Mouse (Mus musculus): ENCODE data around the gene Rtn2. TPM values are rescaled to one million over a fixed set of nuclear protein-coding genes. Genes with fewer than 3 reads are reported as not detected.
"Not testable (repeated sequence)": the region's sequence is repeated elsewhere in the genome, so short reads cannot be mapped to it uniquely, and the experiment has no call there.

The Rtn2 gene
- polyA plus RNA-seq, 1 experiment from 2014 or later = 7.4 TPM

DNA sequence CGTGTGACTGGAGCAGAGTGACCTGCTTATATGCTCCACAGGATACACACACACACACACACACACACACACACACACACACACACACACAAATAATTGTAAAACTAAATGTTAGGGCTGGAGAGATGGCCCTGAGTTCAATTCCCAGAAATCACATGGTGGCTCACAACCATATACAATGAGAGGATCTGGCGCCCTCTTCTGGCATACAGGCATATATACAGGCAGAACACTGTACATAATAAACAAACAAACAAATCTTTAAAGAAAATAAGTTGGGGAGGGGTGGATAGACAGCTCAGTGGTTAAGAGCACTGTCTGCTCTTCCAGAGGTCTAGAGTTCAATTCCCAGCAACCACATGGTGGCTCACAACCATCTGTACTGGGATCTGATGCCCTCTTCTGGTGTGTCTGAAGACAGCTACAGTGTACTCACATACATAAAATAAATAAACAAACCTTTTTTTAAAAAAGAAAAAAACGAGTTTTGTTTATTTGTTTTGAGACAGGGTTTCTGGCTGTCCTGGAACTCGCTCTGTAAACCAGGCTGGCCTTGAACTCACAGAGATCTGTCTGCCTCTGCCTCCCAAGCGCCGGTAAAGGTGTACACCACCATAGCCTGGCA, 632 bp upstream of the Rtn2 start:
- H3K27ac ChIP-seq; H3K9me3 ChIP-seq (replicated peaks; ENCODE audit: low read length); H3K9ac ChIP-seq (ENCODE audit: low read depth, low read length); ATAC-seq (replicated peaks; ENCODE audit: low FRiP score, low read depth); H3K4me1 ChIP-seq (replicated peaks; ENCODE audit: insufficient read depth, low read length); H3K36me3 ChIP-seq (ENCODE audit: insufficient read depth, low read length): not testable (repeated sequence)
- 41% methylated on average over 6 of the region's 6 CpGs for WGBS
- H3K27me3 ChIP-seq (ENCODE audit: insufficient read depth, low read length) = peaks cover 35% of the 10 kb centered on the region
- DNase-seq (ENCODE audit: low spot score) = peak; percentile 74
- peak overlapping the region; percentile 46; the same call in 1 of the 2 replicates for H3K4me3 ChIP-seq (replicated peaks; ENCODE audit: low read depth, low read length)
- peak overlapping the region; percentile 79 for H3K4me2 ChIP-seq (ENCODE audit: low read length)
- TF ChIP-seq CTCF (IDR thresholded peaks at IDR 0.05; ENCODE audit: low read depth) = peak; percentile 78

DNA sequence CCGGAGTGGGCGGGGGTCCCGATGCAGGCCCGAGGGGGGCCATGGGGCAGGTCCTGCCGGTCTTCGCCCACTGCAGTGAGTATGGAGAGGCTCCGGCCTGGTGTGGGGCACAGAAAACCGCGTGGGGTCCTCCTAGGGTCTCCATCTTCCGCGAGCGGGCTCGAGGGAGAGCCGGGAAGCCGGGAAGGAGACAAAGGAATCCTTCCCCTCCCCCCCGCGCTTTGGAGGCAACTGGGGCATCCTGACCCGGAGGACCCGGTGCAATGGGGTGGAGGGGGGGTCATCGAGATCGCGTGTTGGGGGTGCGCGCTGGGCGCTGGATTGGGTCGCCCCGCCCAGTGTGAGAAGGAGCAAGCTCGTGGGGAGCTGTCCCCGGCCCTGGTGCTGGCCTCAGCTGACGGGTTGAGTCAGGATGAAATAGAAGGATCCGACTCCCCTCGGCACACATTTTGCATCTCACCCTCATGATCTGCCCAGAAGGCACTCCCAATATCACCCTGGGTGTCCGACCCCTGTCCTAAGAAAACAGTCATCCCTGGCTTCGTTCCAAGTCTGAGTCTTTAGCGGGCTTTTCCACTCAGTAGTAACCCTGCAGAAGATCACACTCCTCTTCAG, 474 bp downstream of the Rtn2 start:
- Histone ChIP-seq H3K36me3 (ENCODE audit: insufficient read depth, low read length) (no peaks in the 10 kb centered on the region), H3K9ac (ENCODE audit: low read depth, low read length) (peak overlapping the region; percentile 24; the same call in 1 of the 2 replicates), H3K4me1 (replicated peaks; ENCODE audit: insufficient read depth, low read length) (0 out of 2 replicates have a peak, but pooled peaks cover 4% of the 10 kb centered on the region), H3K4me3 (replicated peaks; ENCODE audit: low read depth, low read length) (peak overlapping the region; percentile 46), H3K4me2 (ENCODE audit: low read length) (peak overlapping the region; percentile 79), H3K27ac (no peak overlapping the region), H3K9me3 (replicated peaks; ENCODE audit: low read length) (no peaks in the 10 kb centered on the region), H3K27me3 (ENCODE audit: insufficient read depth, low read length) (peaks cover 33% of the 10 kb centered on the region)
- DNase-seq (ENCODE audit: low spot score) (peak; percentile 63), ATAC-seq (replicated peaks; ENCODE audit: low FRiP score, low read depth) (peak; percentile 66)
- TF ChIP-seq CTCF (IDR thresholded peaks at IDR 0.05; ENCODE audit: low read depth) = no peak
- 1% methylated on average over 29 of the region's 35 CpGs for WGBS

DNA sequence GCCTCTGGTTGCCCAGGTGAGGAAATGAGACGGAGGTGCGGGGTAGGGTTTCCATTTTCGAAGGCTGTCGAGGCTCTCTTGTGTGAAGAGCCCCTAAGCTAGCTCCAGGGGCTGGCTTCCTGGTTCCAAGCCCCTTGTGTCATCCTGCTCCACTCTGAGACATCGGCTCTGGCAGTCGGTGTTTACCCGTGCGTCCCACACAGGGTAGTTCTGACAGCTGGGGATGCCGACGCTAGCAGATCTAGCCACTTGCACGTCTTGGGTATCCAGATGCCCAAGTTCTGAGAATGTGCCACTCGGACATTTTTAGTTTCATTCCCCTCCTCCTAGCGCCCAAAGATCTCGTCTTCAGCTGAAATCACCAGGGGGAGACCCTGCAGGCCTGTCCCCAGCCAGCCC, 981 bp downstream of the Rtn2 start:
- no peak for TF ChIP-seq CTCF (IDR thresholded peaks at IDR 0.05; ENCODE audit: low read depth)
- Histone ChIP-seq H3K27me3 (ENCODE audit: insufficient read depth, low read length) (peaks cover 28% of the 10 kb centered on the region), H3K4me2 (ENCODE audit: low read length) (peak overlapping the region; percentile 79), H3K9ac (ENCODE audit: low read depth, low read length) (no peak overlapping the region), H3K4me1 (replicated peaks; ENCODE audit: insufficient read depth, low read length) (0 out of 2 replicates have a peak, but pooled peaks cover 4% of the 10 kb centered on the region), H3K9me3 (replicated peaks; ENCODE audit: low read length) (no peaks in the 10 kb centered on the region), H3K27ac (no peak overlapping the region), H3K36me3 (ENCODE audit: insufficient read depth, low read length) (no peaks in the 10 kb centered on the region), H3K4me3 (replicated peaks; ENCODE audit: low read depth, low read length) (peak overlapping the region; percentile 46; the same call in 1 of the 2 replicates)
- ATAC-seq (replicated peaks; ENCODE audit: low FRiP score, low read depth) (no peak), DNase-seq (ENCODE audit: low spot score) (no peak)
- 41% methylated on average over 14 of the region's 14 CpGs for WGBS

DNA sequence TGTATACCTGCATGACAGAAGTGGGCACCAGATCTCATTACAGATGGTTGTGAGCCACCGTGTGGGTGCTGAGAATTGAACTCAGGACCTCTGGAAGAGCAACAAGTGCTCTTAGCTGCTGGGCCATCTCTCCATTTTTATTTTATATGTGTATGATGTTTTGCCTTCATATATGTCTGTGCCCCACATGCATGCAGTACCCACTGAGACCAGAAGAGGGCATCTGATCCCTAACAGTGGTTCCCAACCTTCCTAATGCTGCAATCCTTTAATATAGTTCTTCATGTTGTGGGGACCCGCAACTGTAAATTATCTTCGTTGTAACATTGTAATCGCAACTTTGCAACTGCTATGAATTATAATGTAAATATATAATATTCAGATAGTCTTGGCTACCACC, 2.3 kb downstream of the Rtn2 start:
- Histone ChIP-seq H3K36me3 (ENCODE audit: insufficient read depth, low read length) (no peaks in the 10 kb centered on the region), H3K27ac (no peak overlapping the region), H3K9ac (ENCODE audit: low read depth, low read length) (no peak overlapping the region), H3K4me1 (replicated peaks; ENCODE audit: insufficient read depth, low read length) (0 out of 2 replicates have a peak, but pooled peaks cover 4% of the 10 kb centered on the region), H3K9me3 (replicated peaks; ENCODE audit: low read length) (no peaks in the 10 kb centered on the region), H3K27me3 (ENCODE audit: insufficient read depth, low read length) (peaks cover 14% of the 10 kb centered on the region), H3K4me3 (replicated peaks; ENCODE audit: low read depth, low read length) (no peak overlapping the region), H3K4me2 (ENCODE audit: low read length) (no peak overlapping the region)
- WGBS = 23% methylated on average over 4 of the region's 4 CpGs
- ATAC-seq (replicated peaks; ENCODE audit: low FRiP score, low read depth) (no peak), DNase-seq (ENCODE audit: low spot score) (peak; percentile 68)
- peak; percentile 84 for TF ChIP-seq CTCF (IDR thresholded peaks at IDR 0.05; ENCODE audit: low read depth)

DNA sequence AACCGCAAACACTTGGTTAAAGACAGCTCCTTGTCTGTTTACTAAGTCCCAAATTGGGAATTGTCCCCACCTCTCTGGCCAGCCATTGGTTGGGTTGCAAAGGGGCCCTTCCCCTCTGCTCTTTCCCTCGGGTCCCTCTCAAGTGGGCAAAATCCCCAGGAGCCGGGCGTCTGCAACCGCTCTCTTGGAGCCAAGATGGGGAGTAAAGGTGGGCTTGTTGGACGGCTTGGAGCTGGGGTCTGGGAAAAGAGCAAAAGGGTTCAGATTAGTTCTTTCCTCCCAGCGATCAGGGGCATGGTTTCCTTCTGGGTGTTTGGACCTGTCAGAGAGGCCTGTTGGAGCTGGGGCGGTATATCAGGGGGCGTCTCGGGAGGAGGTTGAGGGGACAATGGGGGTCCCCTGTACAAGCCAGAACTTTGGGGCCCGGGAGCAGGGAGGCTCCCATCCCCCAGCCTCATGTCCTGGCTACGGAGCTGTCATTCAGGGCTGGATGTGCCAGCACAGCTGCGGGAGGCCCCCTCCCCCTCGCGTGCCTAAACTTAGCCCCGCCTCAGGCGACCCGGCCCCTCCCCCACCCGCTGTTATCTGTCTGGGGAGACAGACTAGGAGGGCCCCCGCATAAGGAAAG, 8.7 kb downstream of the Rtn2 start:
- Histone ChIP-seq H3K4me2 (ENCODE audit: low read length) (peak overlapping the region; percentile 66), H3K36me3 (ENCODE audit: insufficient read depth, low read length) (no peaks in the 10 kb centered on the region), H3K9ac (ENCODE audit: low read depth, low read length) (peak overlapping the region; percentile 47), H3K4me1 (replicated peaks; ENCODE audit: insufficient read depth, low read length) (0 out of 2 replicates have a peak, but pooled peaks cover 7% of the 10 kb centered on the region), H3K4me3 (replicated peaks; ENCODE audit: low read depth, low read length) (peak overlapping the region; percentile 42), H3K27ac (peak overlapping the region; percentile 31; the same call in 1 of the 2 replicates), H3K9me3 (replicated peaks; ENCODE audit: low read length) (no peaks in the 10 kb centered on the region), H3K27me3 (ENCODE audit: insufficient read depth, low read length) (no peaks in the 10 kb centered on the region)
- peak; percentile 39 for DNase-seq (ENCODE audit: low spot score)
- ATAC-seq (replicated peaks; ENCODE audit: low FRiP score, low read depth) = no peak; the same call in 1 of the 2 replicates
- no peak for TF ChIP-seq CTCF (IDR thresholded peaks at IDR 0.05; ENCODE audit: low read depth)
- 1% methylated on average over 20 of the region's 20 CpGs for WGBS

DNA sequence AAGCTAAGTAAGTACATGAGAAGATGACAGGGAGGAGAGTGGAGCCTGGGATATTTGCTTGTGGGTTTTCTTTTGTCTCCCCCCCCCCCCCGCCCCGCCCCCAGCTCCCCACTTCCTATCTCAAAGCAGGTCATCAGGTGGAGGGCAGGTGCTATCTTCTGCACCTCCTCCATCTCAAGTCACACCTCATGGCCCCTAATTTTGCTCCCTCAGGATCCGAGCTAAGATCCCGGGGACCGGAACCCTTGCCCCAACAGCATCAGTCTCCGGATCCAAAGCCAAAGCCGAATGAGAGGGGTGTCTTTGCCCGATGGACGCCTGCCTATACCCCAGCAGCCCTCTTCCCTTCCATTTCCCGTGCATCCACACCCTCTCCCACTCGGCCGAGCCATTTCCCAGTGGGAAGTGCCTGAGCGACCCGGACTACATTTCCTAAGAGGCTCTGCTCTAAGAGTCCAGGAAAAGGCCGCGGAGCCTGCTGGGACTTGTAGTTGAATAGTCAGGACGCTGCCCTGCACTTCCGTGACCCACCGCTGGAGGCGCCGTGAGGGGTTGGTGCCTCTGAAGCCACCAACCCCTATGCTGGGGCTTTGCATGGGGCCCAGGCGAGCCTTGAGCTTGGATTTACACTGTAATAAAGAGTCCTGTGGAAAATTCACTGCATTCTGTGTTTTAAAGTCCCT, 13.2 kb downstream of the Rtn2 start:
- Histone ChIP-seq H3K27ac (no peak overlapping the region), H3K27me3 (ENCODE audit: insufficient read depth, low read length) (no peaks in the 10 kb centered on the region), H3K4me2 (ENCODE audit: low read length) (peak overlapping the region; percentile 50), H3K36me3 (ENCODE audit: insufficient read depth, low read length) (no peaks in the 10 kb centered on the region), H3K4me3 (replicated peaks; ENCODE audit: low read depth, low read length) (peak overlapping the region; percentile 19), H3K9me3 (replicated peaks; ENCODE audit: low read length) (no peaks in the 10 kb centered on the region), H3K9ac (ENCODE audit: low read depth, low read length) (peak overlapping the region; percentile 28), H3K4me1 (replicated peaks; ENCODE audit: insufficient read depth, low read length) (0 out of 2 replicates have a peak, but pooled peaks cover 5% of the 10 kb centered on the region)
- TF ChIP-seq CTCF (IDR thresholded peaks at IDR 0.05; ENCODE audit: low read depth) = peak; percentile 92
- peak; percentile 95 for DNase-seq (ENCODE audit: low spot score)
- ATAC-seq (replicated peaks; ENCODE audit: low FRiP score, low read depth) = peak; percentile 51; the same call in 1 of the 2 replicates
- 15% methylated on average over 21 of the region's 22 CpGs for WGBS

Data from kidney, postnatal 0 days (tissue).